Comparison of ENCODE assay signal across 24 mouse cellular contexts in the genomic region with DNA sequence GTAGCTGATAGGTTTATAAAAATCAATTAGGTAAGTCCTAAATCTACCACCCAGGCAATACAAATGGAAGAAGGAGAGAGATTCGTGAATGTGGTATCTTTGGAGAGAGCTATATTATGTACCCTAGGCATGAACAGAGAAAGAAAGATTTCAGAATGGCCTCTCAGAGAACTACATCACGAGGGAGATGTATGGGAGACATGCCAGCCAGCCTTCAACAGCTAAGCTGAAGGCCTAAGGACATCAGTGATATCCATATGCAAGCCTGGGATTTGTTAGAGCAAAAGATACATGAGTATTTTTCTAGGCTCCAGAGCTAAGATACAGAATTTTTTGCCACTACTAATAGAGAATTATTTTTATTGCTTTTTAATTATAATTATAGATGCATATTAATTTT.
"Had no signal": no experiment of that assay in that cellular context is flagged by ENCODE, and none has a peak within 500 bp of the region (broad histone marks: within the 10 kb centered on the region; RNA-seq: fewer than 3 reads in every experiment).

No protein-coding gene starts in this region.

- H3K27ac ChIP-seq: forebrain, embryonic 15.5 days; heart, embryonic 10.5 days; hindbrain, embryonic 13.5 days; hindbrain, embryonic 15.5 days; hindbrain, postnatal 0 days; kidney, embryonic 15.5 days; kidney, postnatal 0 days; limb, embryonic 13.5 days; limb, embryonic 15.5 days; liver, embryonic 12.5 days; liver, embryonic 14.5 days had no signal

- H3K27me3 ChIP-seq: forebrain, embryonic 15.5 days; heart, embryonic 12.5 days; hindbrain, embryonic 13.5 days; hindbrain, embryonic 15.5 days; kidney, embryonic 15.5 days; limb, embryonic 13.5 days; limb, embryonic 15.5 days; liver, embryonic 12.5 days had no signal

- H3K4me3 ChIP-seq: forebrain, embryonic 15.5 days; heart, embryonic 10.5 days; heart, embryonic 12.5 days; hindbrain, embryonic 13.5 days; hindbrain, embryonic 15.5 days; kidney, embryonic 15.5 days; limb, embryonic 13.5 days; limb, embryonic 15.5 days; liver, embryonic 12.5 days had no signal

- H3K9me3 ChIP-seq: forebrain, embryonic 15.5 days; heart, embryonic 10.5 days; heart, embryonic 12.5 days; hindbrain, embryonic 13.5 days; hindbrain, embryonic 15.5 days; kidney, embryonic 15.5 days; limb, embryonic 13.5 days; limb, embryonic 15.5 days; liver, embryonic 12.5 days had no signal

- ATAC-seq: forebrain, embryonic 15.5 days; forebrain, postnatal 0 days; hindbrain, postnatal 0 days; intestine, embryonic 16.5 days; liver, embryonic 12.5 days had no signal

- H3K4me1 ChIP-seq: forebrain, embryonic 15.5 days; heart, embryonic 10.5 days; heart, embryonic 12.5 days; hindbrain, embryonic 13.5 days; hindbrain, embryonic 15.5 days; kidney, embryonic 15.5 days; limb, embryonic 13.5 days; limb, embryonic 15.5 days; liver, embryonic 12.5 days had no signal

- H3K36me3 ChIP-seq: forebrain, embryonic 15.5 days; heart, embryonic 10.5 days; heart, embryonic 12.5 days; hindbrain, embryonic 13.5 days; hindbrain, embryonic 15.5 days; kidney, embryonic 15.5 days; limb, embryonic 13.5 days; limb, embryonic 15.5 days; liver, embryonic 12.5 days had no signal

- H3K4me2 ChIP-seq: forebrain, embryonic 15.5 days; heart, embryonic 12.5 days; hindbrain, embryonic 13.5 days; hindbrain, embryonic 15.5 days; kidney, embryonic 15.5 days; limb, embryonic 13.5 days; limb, embryonic 15.5 days; liver, embryonic 12.5 days had no signal

- H3K9ac ChIP-seq: forebrain, embryonic 15.5 days; forebrain, postnatal 0 days; heart, embryonic 12.5 days; hindbrain, embryonic 13.5 days; hindbrain, embryonic 15.5 days; kidney, embryonic 15.5 days; limb, embryonic 13.5 days; limb, embryonic 15.5 days; liver, embryonic 12.5 days; liver, embryonic 14.5 days had no signal

- DNase-seq: forebrain, postnatal 0 days; gastrocnemius, postnatal 14 days; gastrocnemius, postnatal 36 days; kidney, adult 11 months; kidney, adult 2 months; kidney, adult 9 months; kidney, postnatal 14 days; kidney, postnatal 36 days; layer of hippocampus, adult 9-11 months; layer of hippocampus, postnatal 36 days; left cerebral cortex, postnatal 4 days had no signal
